Mouse (Mus musculus) kidney, adult 2 months (tissue): Measurements from ENCODE around the gene Cfap61. TPM values are rescaled to one million over a fixed set of nuclear protein-coding genes. Genes with fewer than 3 reads are reported as not detected.

Source experiments
- DNase-seq: peaks from one replicate; pipeline ENCODE4 v3.0.0; 2021
- H3K27ac ChIP-seq: fragments of 200-500 bp; 2 replicates; pipeline ENCODE4 v1.5.1; 2012; ENCODE audit warnings: low read depth, low read length, control low read depth, inconsistent platforms; ENCODE audit not compliant: insufficient read depth
- H3K27me3 ChIP-seq: fragments of 200-500 bp; replicated peaks from 2 replicates; pipeline ENCODE4 v1.6.1; 2012; ENCODE audit warnings: mild to moderate bottlenecking, moderate library complexity, low read length, inconsistent platforms; ENCODE audit not compliant: control insufficient read depth, insufficient read depth
- H3K36me3 ChIP-seq: fragments of 200-500 bp; 2 replicates; pipeline ENCODE4 v1.6.1; 2012; ENCODE audit warnings: mild to moderate bottlenecking, moderate library complexity, low read length, inconsistent platforms; ENCODE audit not compliant: control insufficient read depth, insufficient read depth
- H3K4me1 ChIP-seq: fragments of 200-500 bp; 2 replicates; pipeline ENCODE4 v1.6.1; 2011; ENCODE audit warnings: low read length; ENCODE audit not compliant: control insufficient read depth, insufficient read depth
- H3K4me3 ChIP-seq: fragments of 200-500 bp; 2 replicates; pipeline ENCODE4 v1.5.1; 2011; ENCODE audit warnings: mild to moderate bottlenecking, low read depth, low read length, control low read depth; ENCODE audit not compliant: insufficient read depth
- CTCF ChIP-seq: fragments of 200-500 bp; conservative IDR thresholded peaks from 2 replicates; pipeline ENCODE4 v1.5.1; 2011; ENCODE audit warnings: low read depth, mild to moderate bottlenecking, control low read depth, low read length, moderate library complexity, mixed read lengths; ENCODE audit not compliant: insufficient read depth, insufficient read length
- POLR2A ChIP-seq: fragments of 200-500 bp; IDR thresholded peaks from one replicate; pipeline ENCODE4 v1.6.1; 2011; ENCODE audit warnings: low read depth, low read length, control low read depth
- WGBS: fragments of 180-500 bp; shearing (Covaris S2); methylation state at CpG from one replicate; pipeline ENCODE4 v1.1.7; 2018; 5-methylcytosine and 5-hydroxymethylcytosine counted together
- polyA plus RNA-seq: library from polyadenylated mRNA; depleted of rRNA; stranded (reverse); fragments of >200 nt; gene quantifications from 2 replicates; pipeline ENCODE4 v1.2.3, GENCODE M21; 2012

The Cfap61 gene
- polyA plus RNA-seq, 1 experiment: 0.38 TPM

- no peak overlapping the region for H3K27ac ChIP-seq
- no peak for DNase-seq
- no peak overlapping the region for H3K4me3 ChIP-seq
- H3K4me1 ChIP-seq: no peaks in the 10 kb centered on the region
- no peak for TF ChIP-seq POLR2A
- TF ChIP-seq CTCF: no peak
- no peaks in the 10 kb centered on the region for H3K36me3 ChIP-seq
- 87% methylated on average over 7 of the region's 7 CpGs for WGBS
- no peaks in the 10 kb centered on the region for H3K27me3 ChIP-seq
Observed at GRCm38 (mm10) chr2:146169492-146169891, 234.9 kb downstream of the Cfap61 start.

DNA sequence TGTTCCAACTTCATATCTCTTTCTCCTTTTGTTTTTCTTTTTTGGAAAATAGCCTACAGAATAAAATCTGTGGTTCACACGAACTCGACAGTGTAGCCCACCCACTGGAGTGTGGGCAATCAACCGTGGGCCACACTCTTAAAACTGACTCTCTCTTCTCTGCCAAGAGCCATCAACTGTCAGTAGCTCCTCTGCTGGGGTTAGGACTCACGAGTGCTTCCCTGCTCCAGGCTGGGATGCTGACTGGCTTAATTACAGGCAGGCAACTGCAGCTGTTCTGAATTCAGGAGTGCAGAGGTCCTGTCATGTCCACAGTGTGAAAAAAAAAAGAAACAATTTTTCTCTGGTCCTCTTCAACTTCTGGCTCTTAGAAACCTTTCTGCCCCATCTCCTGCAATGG lies 237.5 kb downstream of the Cfap61 start:
- Histone ChIP-seq H3K36me3 (no peaks in the 10 kb centered on the region), H3K27ac (no peak overlapping the region), H3K4me3 (no peak overlapping the region), H3K27me3 (no peaks in the 10 kb centered on the region), H3K4me1 (no peaks in the 10 kb centered on the region)
- no peak for TF ChIP-seq CTCF
- TF ChIP-seq POLR2A: no peak
- WGBS: 37% methylated on average over 4 of the region's 4 CpGs
- no peak for DNase-seq

DNA sequence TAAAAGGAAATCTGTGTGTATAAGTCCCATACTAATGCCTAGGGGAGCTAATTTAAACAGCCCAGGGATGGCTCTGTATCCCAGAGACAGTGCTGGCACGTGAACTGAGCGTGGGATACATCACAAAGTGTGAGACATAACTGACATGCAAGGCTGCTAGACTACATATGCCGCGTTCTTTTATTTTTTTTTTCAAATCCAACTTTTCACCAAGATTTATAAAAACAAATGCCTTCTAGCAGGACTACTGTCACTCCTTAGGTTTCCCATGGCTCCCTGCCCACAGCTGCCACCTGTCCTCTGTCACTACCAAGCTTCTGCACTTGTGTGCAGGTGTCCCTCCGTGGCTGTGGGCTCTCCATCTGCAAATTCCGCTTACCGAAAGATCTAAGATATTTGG lies 239.6 kb downstream of the Cfap61 start:
- no peak overlapping the region for H3K4me3 ChIP-seq
- H3K27ac ChIP-seq: no peak overlapping the region
- no peak for DNase-seq
- TF ChIP-seq POLR2A: no peak
- no peak for TF ChIP-seq CTCF
- H3K36me3 ChIP-seq: no peaks in the 10 kb centered on the region
- WGBS: 84% methylated on average over 7 of the region's 7 CpGs
- no peaks in the 10 kb centered on the region for H3K4me1 ChIP-seq
- no peaks in the 10 kb centered on the region for H3K27me3 ChIP-seq

GRCm38 (mm10) chr2:146178718-146179117 lies 244.1 kb downstream of the Cfap61 start:
- H3K27ac ChIP-seq: no peak overlapping the region
- WGBS: 79% methylated on average over 1 of the region's 1 CpGs
- no peak overlapping the region for H3K4me3 ChIP-seq
- DNase-seq: no peak
- no peaks in the 10 kb centered on the region for H3K27me3 ChIP-seq
- H3K36me3 ChIP-seq: no peaks in the 10 kb centered on the region
- TF ChIP-seq CTCF (no peak), POLR2A (no peak)
- H3K4me1 ChIP-seq: no peaks in the 10 kb centered on the region

DNA sequence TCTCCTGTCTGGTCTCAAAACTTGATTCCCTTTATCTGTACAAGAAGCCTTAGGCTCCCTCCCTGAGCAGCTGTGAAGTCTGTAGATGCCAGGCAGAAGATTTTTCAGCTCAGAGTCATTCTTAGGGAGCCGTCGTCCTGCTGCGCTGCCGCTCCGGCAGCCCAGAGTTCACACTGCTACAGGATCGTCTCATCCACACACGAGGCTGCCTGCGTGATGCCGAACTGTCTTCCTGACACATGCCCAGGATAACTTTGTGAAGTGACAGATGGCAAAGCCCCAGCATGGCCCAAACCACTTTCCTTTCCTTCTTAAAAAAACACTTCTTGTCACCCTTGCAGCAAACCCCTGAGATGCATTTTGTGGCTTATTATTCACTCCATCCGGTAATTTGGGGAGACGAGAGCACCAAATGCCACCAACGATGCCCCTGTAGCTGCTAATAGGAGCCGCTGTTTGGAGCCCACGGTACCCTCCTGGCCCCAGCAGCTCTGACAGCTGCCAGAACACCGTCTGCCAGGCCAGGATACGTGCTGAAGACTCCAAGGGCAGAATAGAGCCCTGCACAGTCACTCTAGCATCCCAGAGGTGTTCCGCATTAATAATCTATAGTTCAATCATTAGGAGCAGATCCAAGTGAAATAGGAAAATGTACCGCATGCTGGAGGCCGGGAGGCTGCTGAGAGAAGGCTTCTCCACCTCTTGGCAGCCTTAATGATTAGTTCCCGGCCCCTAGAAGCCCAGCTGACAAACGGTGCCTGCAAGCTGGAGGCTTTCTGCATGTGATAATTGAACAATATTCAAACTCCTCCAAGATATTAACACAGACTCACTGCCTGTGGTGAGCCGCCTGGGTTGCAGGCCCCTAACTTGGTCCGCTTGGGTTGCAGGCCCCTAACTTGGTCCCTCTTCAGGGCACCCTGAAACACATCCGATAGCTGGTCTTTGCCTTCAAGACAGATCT lies 249.5 kb downstream of the Cfap61 start:
- H3K4me3 ChIP-seq: no peak overlapping the region
- no peak overlapping the region for H3K27ac ChIP-seq
- WGBS: 77% methylated on average over 24 of the region's 24 CpGs
- no peaks in the 10 kb centered on the region for H3K36me3 ChIP-seq
- TF ChIP-seq POLR2A (no peak), CTCF (no peak)
- no peaks in the 10 kb centered on the region for H3K27me3 ChIP-seq
- no peak for DNase-seq
- no peaks in the 10 kb centered on the region for H3K4me1 ChIP-seq

DNA sequence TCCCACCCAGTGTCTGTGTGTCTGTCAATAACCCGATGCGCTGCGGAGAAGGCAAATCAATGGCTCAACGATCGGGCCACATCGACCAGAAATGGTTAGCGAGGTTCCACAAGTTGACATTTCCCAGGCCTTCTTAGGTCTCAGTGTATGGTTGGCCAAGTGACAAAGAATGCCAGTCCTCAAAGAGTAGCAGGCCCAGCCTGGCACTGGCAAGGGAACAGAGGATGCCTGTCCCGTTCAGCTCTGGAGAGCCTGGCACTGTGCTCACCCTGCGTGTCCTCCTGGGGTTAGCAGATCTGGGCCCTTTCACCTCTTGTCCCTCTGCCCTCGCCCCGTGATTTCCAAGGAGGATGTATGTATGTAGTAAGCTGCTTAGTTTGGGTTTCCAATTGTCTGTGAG lies 261.5 kb downstream of the Cfap61 start:
- WGBS: 84% methylated on average over 11 of the region's 11 CpGs

DNA sequence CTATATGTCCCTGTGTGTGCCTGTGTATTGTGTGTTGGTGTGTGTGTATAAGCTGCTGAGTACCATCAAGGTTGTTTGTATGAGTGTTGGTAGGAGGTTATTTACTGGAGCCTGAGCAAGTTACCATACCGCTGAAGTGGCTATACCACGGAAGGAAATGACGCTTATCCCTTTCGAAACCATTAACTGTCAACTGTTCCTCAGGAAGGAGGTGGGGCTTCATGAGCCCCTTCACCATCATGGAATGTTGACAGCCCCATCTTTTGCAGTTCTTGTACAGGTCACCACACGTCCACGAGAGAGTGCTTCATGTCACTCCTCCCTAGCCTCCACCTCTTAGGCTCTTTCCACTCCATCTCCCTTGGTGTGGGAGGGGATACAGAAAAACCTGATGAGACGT lies 263.4 kb downstream of the Cfap61 start:
- 46% methylated on average over 7 of the region's 7 CpGs for WGBS

More for the DNA sequence above, 261.5 kb downstream of the Cfap61 start:
- H3K4me1 ChIP-seq: no peaks in the 10 kb centered on the region
- H3K36me3 ChIP-seq: no peaks in the 10 kb centered on the region
- H3K4me3 ChIP-seq: no peak overlapping the region
- H3K27ac ChIP-seq: no peak overlapping the region
- no peak for TF ChIP-seq CTCF
- no peak for TF ChIP-seq POLR2A
- no peaks in the 10 kb centered on the region for H3K27me3 ChIP-seq
- no peak for DNase-seq

More for the DNA sequence above, 263.4 kb downstream of the Cfap61 start:
- no peak for TF ChIP-seq POLR2A
- no peak for TF ChIP-seq CTCF
- no peak for DNase-seq
- H3K36me3 ChIP-seq: no peaks in the 10 kb centered on the region
- no peaks in the 10 kb centered on the region for H3K4me1 ChIP-seq
- no peaks in the 10 kb centered on the region for H3K27me3 ChIP-seq
- no peak overlapping the region for H3K4me3 ChIP-seq
- no peak overlapping the region for H3K27ac ChIP-seq
